Mouse (Mus musculus): ENCODE measurements around the gene Mapkbp1.

- no peak for TF ChIP-seq CTCF (IDR thresholded peaks at IDR 0.05; ENCODE audit: low read depth)
- TF ChIP-seq EP300 (IDR thresholded peaks at IDR 0.05; ENCODE audit: low read depth), result no peak
Observed at GRCm38 (mm10) chr2:120037744-120038143, 65.2 kb downstream of the Mapkbp1 start.

Data from liver, embryonic 14.5 days (tissue).